9 mouse cellular contexts compared by ENCODE assay signal in the genomic region with DNA sequence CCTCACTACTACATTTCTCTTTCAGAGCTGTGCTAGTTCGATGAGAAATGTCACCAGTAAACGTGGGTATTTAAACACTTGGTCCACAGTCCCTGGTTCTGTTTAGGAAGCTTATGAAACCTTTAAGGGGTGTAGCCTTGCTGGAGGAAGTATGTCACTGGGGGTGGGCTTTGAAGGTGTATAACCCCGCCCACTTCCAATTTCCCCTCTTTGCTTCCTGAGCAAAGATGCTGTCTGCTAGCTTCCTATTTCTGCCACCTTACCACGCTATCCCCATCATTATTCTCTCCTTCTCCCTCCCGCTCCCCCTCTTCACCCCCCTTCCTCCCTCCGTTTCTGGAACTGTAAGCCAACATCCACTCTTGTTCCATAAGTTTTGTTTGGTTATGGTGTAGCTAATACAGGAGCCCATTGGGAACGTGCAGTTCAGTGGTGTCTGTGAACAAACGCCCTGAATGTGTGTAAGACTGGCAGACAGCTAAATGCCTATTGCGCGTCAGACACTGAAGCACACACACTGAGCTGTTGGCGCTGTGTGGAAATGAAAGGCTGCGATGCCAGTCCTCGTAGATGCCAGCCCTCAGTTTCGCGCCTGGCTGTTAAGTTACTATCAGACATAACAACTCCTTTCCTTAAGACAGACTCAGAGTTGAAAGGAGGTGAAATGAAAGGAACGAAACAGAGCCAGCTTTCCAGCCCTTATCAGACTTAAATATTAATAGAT. TPM values are rescaled to one million over a fixed set of nuclear protein-coding genes. Genes with fewer than 3 reads are reported as not detected.
DNase-seq lines count a peak whose midpoint lies in the region; ATAC-seq and TF ChIP-seq lines count a peak whose summit lies in the region.
"Had no signal": no experiment of that assay in that cellular context is flagged by ENCODE, and none has a peak within 500 bp of the region (broad histone marks: within the 10 kb centered on the region; RNA-seq: fewer than 3 reads in every experiment).

No protein-coding gene starts in this region.

- no peak for TF ChIP-seq POLR2A in bone marrow, adult 2 months (IDR thresholded peaks at IDR 0.05; ENCODE audit: borderline replicate concordance, control insufficient read depth, low read depth, low read length)

- no peak for TF ChIP-seq CTCF in bone marrow, adult 2 months (IDR thresholded peaks at IDR 0.05; ENCODE audit: control insufficient read depth, insufficient read depth, low read length)

- no peak overlapping the region for H3K4me3 ChIP-seq in bone marrow, adult 2 months (replicated peaks; ENCODE audit: control insufficient read depth, low read depth, low read length)
- no peak overlapping the region for H3K4me3 ChIP-seq in kidney, embryonic 16.5 days (ENCODE audit: low read length)
- H3K4me3 ChIP-seq: neural tube, embryonic 15.5 days had no signal

- WGBS in bone marrow, adult 2 months, result 65% methylated on average over 16 of the region's 16 CpGs
- WGBS in kidney, embryonic 16.5 days, result 88% methylated on average over 16 of the region's 16 CpGs

- peaks cover 10% of the 10 kb centered on the region for H3K4me1 ChIP-seq in bone marrow, adult 2 months (ENCODE audit: control insufficient read depth, insufficient read depth, low read length)
- peaks cover 20% of the 10 kb centered on the region for H3K4me1 ChIP-seq in kidney, embryonic 16.5 days (ENCODE audit: insufficient read depth, low read length)

- no peaks in the 10 kb centered on the region for H3K9me3 ChIP-seq in kidney, embryonic 16.5 days (ENCODE audit: low read length)
- H3K9me3 ChIP-seq: neural tube, embryonic 15.5 days had no signal

- no peaks in the 10 kb centered on the region for H3K36me3 ChIP-seq in kidney, embryonic 16.5 days (ENCODE audit: insufficient read depth, low read length)
- H3K36me3 ChIP-seq: neural tube, embryonic 15.5 days had no signal

- H3K27ac ChIP-seq in bone marrow, adult 2 months (ENCODE audit: control insufficient read depth, insufficient read depth, low read depth, low read length, poor library complexity), result peak overlapping the region; percentile 12; the same call in 1 of the 2 replicates
- H3K27ac ChIP-seq in kidney, embryonic 16.5 days (ENCODE audit: low read length), result no peak overlapping the region
- H3K27ac ChIP-seq: macrophage; neural tube, embryonic 15.5 days had no signal

- no peak overlapping the region for H3K4me2 ChIP-seq in kidney, embryonic 16.5 days (replicated peaks; ENCODE audit: low read depth, low read length)
- H3K4me2 ChIP-seq: neural tube, embryonic 15.5 days had no signal

- peak; percentile 26 to 29 for DNase-seq in left cerebral cortex, adult 18-20 months (ENCODE audit: low spot score in 2 of 2)
- DNase-seq in left cerebral cortex, adult 8-10 months (ENCODE audit: low spot score in 2 of 2), result no peak
- peak; percentile 27 for DNase-seq in cerebellum, adult 8-10 months
- DNase-seq in lung, postnatal 36 days, result peak; percentile 65
- DNase-seq in adrenal gland, postnatal 25 days, result no peak

- no peak for ATAC-seq in kidney, embryonic 16.5 days (ENCODE audit: low FRiP score, low TSS enrichment)

- no peak overlapping the region for H3K9ac ChIP-seq in kidney, embryonic 16.5 days (replicated peaks; ENCODE audit: low read length)
- H3K9ac ChIP-seq: neural tube, embryonic 15.5 days had no signal

- no peaks in the 10 kb centered on the region for H3K27me3 ChIP-seq in kidney, embryonic 16.5 days (ENCODE audit: insufficient read depth, low read length)
- H3K27me3 ChIP-seq: neural tube, embryonic 15.5 days had no signal

RNA-seq across cellular contexts. Expression of a gene that starts 37.8 kb away (rescaled TPM):
- total RNA-seq in left cerebral cortex, adult 18-20 months (2021), result 100 to 1,000 TPM; 164 to 168 TPM
- 100 to 1,000 TPM; 162 to 210 (median 176) TPM for total RNA-seq in left cerebral cortex, adult 8-10 months (2022)
- polyA plus RNA-seq in bone marrow, adult 2 months (2011; ENCODE audit: insufficient read depth, insufficient read length, low replicate concordance, missing spikeins), result 10.8 and 20.0 TPM in 2 replicates
- 5.7 and 7.8 TPM in 2 replicates for polyA plus RNA-seq in kidney, embryonic 16.5 days (2015; fragmentation: Nextera tagmentation; extraction: Ambion mirVana)
- total RNA-seq in adrenal gland, postnatal 25 days (2021), result 36.2 and 47.5 TPM in 2 replicates

Comparison
In these comparisons a context has a peak if more than half of its experiments do, and no peak if none do; other contexts are left out.
1. DNase-seq: peak in left cerebral cortex, adult 18-20 months (2 of 2), cerebellum, adult 8-10 months (single experiment) and lung, postnatal 36 days (single experiment); none in left cerebral cortex, adult 8-10 months (0 of 2) and adrenal gland, postnatal 25 days (single experiment).